Mouse (Mus musculus) forebrain, embryonic 13.5 days (tissue): ENCODE data around the gene Atxn2. TPM values are rescaled to one million over a fixed set of nuclear protein-coding genes. Genes with fewer than 3 reads are reported as not detected.
A peak's percentile ranks its signal among the peaks of the same experiment; 100 is the strongest.

Experiments used
- ATAC-seq: fragments of 200-750 bp; cut with Nextera tagmentation; 2 replicates; pipeline ENCODE4 v1.8.0; 2017
- H3K27ac ChIP-seq: fragments of 300-500 bp; sonication (generic); 2 replicates; pipeline ENCODE4 v1.5.1; 2015; ENCODE audit warnings: inconsistent platforms, mild to moderate bottlenecking, moderate library complexity
- H3K27me3 ChIP-seq: fragments of 300-500 bp; sonication (generic); 2 replicates; pipeline ENCODE4 v1.6.1; 2015; ENCODE audit warnings: mild to moderate bottlenecking, inconsistent platforms
- H3K36me3 ChIP-seq: fragments of 300-500 bp; sonication (generic); 2 replicates; pipeline ENCODE4 v1.6.1; 2015; ENCODE audit warnings: mild to moderate bottlenecking, inconsistent platforms; ENCODE audit not compliant: poor library complexity, severe bottlenecking
- H3K4me1 ChIP-seq: fragments of 300-500 bp; sonication (generic); 2 replicates; pipeline ENCODE4 v1.6.1; 2015; ENCODE audit warnings: inconsistent platforms
- H3K4me2 ChIP-seq: fragments of 300-500 bp; sonication (generic); 2 replicates; pipeline ENCODE4 v1.6.1; 2015; ENCODE audit warnings: inconsistent platforms, mild to moderate bottlenecking, moderate library complexity
- H3K4me3 ChIP-seq: fragments of 300-500 bp; sonication (generic); 2 replicates; pipeline ENCODE4 v1.5.1; 2015; ENCODE audit warnings: mild to moderate bottlenecking, inconsistent platforms
- H3K9ac ChIP-seq: fragments of 300-500 bp; sonication (generic); 2 replicates; pipeline ENCODE4 v1.6.1; 2015; ENCODE audit warnings: mild to moderate bottlenecking, inconsistent platforms
- H3K9me3 ChIP-seq: fragments of 300-500 bp; sonication (generic); replicated peaks from 2 replicates; pipeline ENCODE4 v1.6.1; 2016; ENCODE audit warnings: inconsistent platforms
- WGBS: fragments of 180-500 bp; shearing (Covaris S2); methylation state at CpG from one replicate; pipeline ENCODE4 v1.1.7; 2015; 5-methylcytosine and 5-hydroxymethylcytosine counted together
- polyA plus RNA-seq: library from polyadenylated mRNA; unstranded; fragments of >200 nt; fragmentation: Nextera tagmentation; extraction: Ambion mirVana; gene quantifications from 2 replicates; pipeline ENCODE4 v1.2.1, GENCODE M21; 2015

Atxn2 gene
- polyA plus RNA-seq, 1 experiment from 2014 or later, result 57.2 TPM

- no peak for ATAC-seq
These were observed 99.4 kb downstream of the Atxn2 start for GRCm38 (mm10) chr5:121810331-121811151.

GRCm38 (mm10) chr5:121811485-121811931, 100.4 kb downstream of the Atxn2 start:
- Histone ChIP-seq H3K9me3 (no peaks in the 10 kb centered on the region), H3K27me3 (no peaks in the 10 kb centered on the region), H3K4me1 (no peaks in the 10 kb centered on the region), H3K36me3 (peaks cover 72% of the 10 kb centered on the region), H3K27ac (no peak overlapping the region), H3K4me2 (no peak overlapping the region), H3K4me3 (no peak overlapping the region), H3K9ac (no peak overlapping the region; the same call in 1 of the 2 replicates)
- ATAC-seq, result no peak
- WGBS, result 86% methylated on average over 5 of the region's 5 CpGs

More at GRCm38 (mm10) chr5:121810331-121811151, 99.4 kb downstream of the Atxn2 start:
- Histone ChIP-seq H3K4me1 (no peaks in the 10 kb centered on the region), H3K27ac (peak overlapping the region; percentile 0; the same call in 1 of the 2 replicates), H3K4me3 (no peak overlapping the region), H3K27me3 (no peaks in the 10 kb centered on the region), H3K9ac (no peak overlapping the region), H3K4me2 (no peak overlapping the region), H3K36me3 (peaks cover 66% of the 10 kb centered on the region), H3K9me3 (no peaks in the 10 kb centered on the region)
- 92% methylated on average over 17 of the region's 17 CpGs for WGBS

- Histone ChIP-seq H3K36me3 (peaks cover 80% of the 10 kb centered on the region), H3K9me3 (no peaks in the 10 kb centered on the region), H3K4me2 (no peak overlapping the region), H3K27ac (no peak overlapping the region), H3K4me1 (no peaks in the 10 kb centered on the region), H3K4me3 (no peak overlapping the region), H3K9ac (no peak overlapping the region), H3K27me3 (no peaks in the 10 kb centered on the region)
- no peak for ATAC-seq
- WGBS, result 92% methylated on average over 7 of the region's 7 CpGs
These were observed 101.5 kb downstream of the Atxn2 start for GRCm38 (mm10) chr5:121812526-121813243.

GRCm38 (mm10) chr5:121813744-121814143, 102.6 kb downstream of the Atxn2 start:
- H3K36me3 ChIP-seq, result peaks cover 85% of the 10 kb centered on the region
- 94% methylated on average over 10 of the region's 10 CpGs for WGBS

GRCm38 (mm10) chr5:121815067-121815466, 103.9 kb downstream of the Atxn2 start:
- 67% methylated on average over 3 of the region's 3 CpGs for WGBS
- Histone ChIP-seq H3K9me3 (no peaks in the 10 kb centered on the region), H3K9ac (no peak overlapping the region), H3K27ac (no peak overlapping the region), H3K36me3 (peaks cover 94% of the 10 kb centered on the region), H3K4me1 (no peaks in the 10 kb centered on the region), H3K4me2 (no peak overlapping the region), H3K4me3 (no peak overlapping the region), H3K27me3 (no peaks in the 10 kb centered on the region)
- no peak for ATAC-seq

More at GRCm38 (mm10) chr5:121813744-121814143, 102.6 kb downstream of the Atxn2 start:
- Histone ChIP-seq H3K27me3 (no peaks in the 10 kb centered on the region), H3K9me3 (no peaks in the 10 kb centered on the region), H3K4me3 (no peak overlapping the region), H3K4me2 (no peak overlapping the region), H3K27ac (no peak overlapping the region), H3K4me1 (no peaks in the 10 kb centered on the region), H3K9ac (no peak overlapping the region)
- no peak for ATAC-seq

- no peak overlapping the region for H3K4me2 ChIP-seq
- WGBS, result 96% methylated on average over 8 of the region's 8 CpGs
- H3K27ac ChIP-seq, result no peak overlapping the region
- H3K36me3 ChIP-seq, result peaks cover 95% of the 10 kb centered on the region
- no peak overlapping the region for H3K9ac ChIP-seq
- no peaks in the 10 kb centered on the region for H3K27me3 ChIP-seq
- H3K9me3 ChIP-seq, result no peaks in the 10 kb centered on the region
- no peak overlapping the region for H3K4me3 ChIP-seq
- no peaks in the 10 kb centered on the region for H3K4me1 ChIP-seq
- no peak for ATAC-seq
These were observed 104.8 kb downstream of the Atxn2 start for GRCm38 (mm10) chr5:121815867-121816380.

GRCm38 (mm10) chr5:121816611-121817010, 105.5 kb downstream of the Atxn2 start:
- no peak for ATAC-seq
- Histone ChIP-seq H3K4me3 (no peak overlapping the region), H3K4me1 (no peaks in the 10 kb centered on the region), H3K27me3 (no peaks in the 10 kb centered on the region), H3K27ac (no peak overlapping the region), H3K9me3 (no peaks in the 10 kb centered on the region), H3K4me2 (no peak overlapping the region), H3K36me3 (peaks cover 91% of the 10 kb centered on the region), H3K9ac (no peak overlapping the region)
- 100% methylated on average over 2 of the region's 2 CpGs for WGBS

- ATAC-seq, result no peak
- H3K36me3 ChIP-seq, result peaks cover 81% of the 10 kb centered on the region
- WGBS, result 89% methylated on average over 9 of the region's 9 CpGs
These were observed 106.4 kb downstream of the Atxn2 start for GRCm38 (mm10) chr5:121817551-121817950.

GRCm38 (mm10) chr5:121818401-121818800, 107.3 kb downstream of the Atxn2 start:
- peaks cover 73% of the 10 kb centered on the region for H3K36me3 ChIP-seq
- H3K4me1 ChIP-seq, result no peaks in the 10 kb centered on the region
- no peak overlapping the region for H3K9ac ChIP-seq
- no peak overlapping the region for H3K4me3 ChIP-seq
- no peaks in the 10 kb centered on the region for H3K9me3 ChIP-seq
- H3K27me3 ChIP-seq, result no peaks in the 10 kb centered on the region
- no peak overlapping the region for H3K27ac ChIP-seq
- H3K4me2 ChIP-seq, result no peak overlapping the region
- no peak for ATAC-seq
- 93% methylated on average over 7 of the region's 7 CpGs for WGBS

More at GRCm38 (mm10) chr5:121817551-121817950, 106.4 kb downstream of the Atxn2 start:
- H3K4me1 ChIP-seq, result no peaks in the 10 kb centered on the region
- no peaks in the 10 kb centered on the region for H3K9me3 ChIP-seq
- H3K27ac ChIP-seq, result no peak overlapping the region
- H3K9ac ChIP-seq, result no peak overlapping the region
- no peak overlapping the region for H3K4me3 ChIP-seq
- no peaks in the 10 kb centered on the region for H3K27me3 ChIP-seq
- H3K4me2 ChIP-seq, result no peak overlapping the region

GRCm38 (mm10) chr5:121818862-121819261, 107.7 kb downstream of the Atxn2 start:
- 95% methylated on average over 4 of the region's 4 CpGs for WGBS
- peaks cover 68% of the 10 kb centered on the region for H3K36me3 ChIP-seq
- no peaks in the 10 kb centered on the region for H3K4me1 ChIP-seq

GRCm38 (mm10) chr5:121819559-121819958, 108.4 kb downstream of the Atxn2 start:
- no peaks in the 10 kb centered on the region for H3K4me1 ChIP-seq
- H3K27me3 ChIP-seq, result no peaks in the 10 kb centered on the region
- no peak for ATAC-seq
- no peaks in the 10 kb centered on the region for H3K9me3 ChIP-seq
- no peak overlapping the region for H3K4me3 ChIP-seq
- no peak overlapping the region for H3K27ac ChIP-seq
- no peak overlapping the region for H3K9ac ChIP-seq
- peaks cover 63% of the 10 kb centered on the region for H3K36me3 ChIP-seq
- WGBS, result 93% methylated on average over 5 of the region's 5 CpGs
- H3K4me2 ChIP-seq, result no peak overlapping the region

More at GRCm38 (mm10) chr5:121818862-121819261, 107.7 kb downstream of the Atxn2 start:
- Histone ChIP-seq H3K9ac (no peak overlapping the region), H3K9me3 (no peaks in the 10 kb centered on the region), H3K4me2 (no peak overlapping the region), H3K4me3 (no peak overlapping the region), H3K27ac (no peak overlapping the region), H3K27me3 (no peaks in the 10 kb centered on the region)
- no peak for ATAC-seq

GRCm38 (mm10) chr5:121820161-121820560, 109.0 kb downstream of the Atxn2 start:
- H3K4me3 ChIP-seq, result no peak overlapping the region
- no peak overlapping the region for H3K27ac ChIP-seq
- H3K4me1 ChIP-seq, result no peaks in the 10 kb centered on the region
- WGBS, result 86% methylated on average over 2 of the region's 2 CpGs
- no peak for ATAC-seq
- H3K9ac ChIP-seq, result no peak overlapping the region
- H3K9me3 ChIP-seq, result no peaks in the 10 kb centered on the region
- no peak overlapping the region for H3K4me2 ChIP-seq
- peaks cover 59% of the 10 kb centered on the region for H3K36me3 ChIP-seq
- H3K27me3 ChIP-seq, result no peaks in the 10 kb centered on the region
